Mouse (Mus musculus): Measurements from ENCODE around the gene Ptpn1.
A peak's percentile ranks its signal among the peaks of the same experiment; 100 is the strongest.

The Ptpn1 gene

GRCm38 (mm10) chr2:167920960-167921495 is 10.8 kb upstream of the Ptpn1 start:
- no peak for DNase-seq (ENCODE audit: low spot score in 2 of 2)

- DNase-seq (ENCODE audit: low spot score in 2 of 2): no peak
Observed at GRCm38 (mm10) chr2:167921823-167922222, 10.0 kb upstream of the Ptpn1 start.

DNA sequence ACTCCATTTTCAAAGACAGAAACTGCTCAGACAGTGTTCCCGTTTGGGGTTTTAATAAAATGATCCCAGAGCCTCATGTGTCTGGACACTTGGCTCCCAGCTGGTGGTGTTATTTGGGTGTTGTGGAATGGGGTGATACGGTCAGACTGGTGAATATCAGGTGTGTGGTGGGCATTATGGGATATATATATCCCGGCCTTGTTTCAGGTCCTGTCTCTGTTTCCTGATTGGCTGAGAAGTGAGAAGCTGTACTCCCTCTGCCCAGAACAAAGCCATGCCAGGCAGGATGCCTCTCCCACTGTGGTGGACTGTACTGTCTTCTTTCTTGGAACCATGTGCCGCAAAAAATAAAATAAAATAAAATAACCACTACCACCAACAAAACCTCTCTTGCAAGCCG is 7.8 kb upstream of the Ptpn1 start:
- DNase-seq (ENCODE audit: low spot score in 2 of 2): no peak

GRCm38 (mm10) chr2:167924803-167925604 is 6.9 kb upstream of the Ptpn1 start:
- peak; percentile 70 to 72 for DNase-seq (ENCODE audit: low spot score in 2 of 2)

DNA sequence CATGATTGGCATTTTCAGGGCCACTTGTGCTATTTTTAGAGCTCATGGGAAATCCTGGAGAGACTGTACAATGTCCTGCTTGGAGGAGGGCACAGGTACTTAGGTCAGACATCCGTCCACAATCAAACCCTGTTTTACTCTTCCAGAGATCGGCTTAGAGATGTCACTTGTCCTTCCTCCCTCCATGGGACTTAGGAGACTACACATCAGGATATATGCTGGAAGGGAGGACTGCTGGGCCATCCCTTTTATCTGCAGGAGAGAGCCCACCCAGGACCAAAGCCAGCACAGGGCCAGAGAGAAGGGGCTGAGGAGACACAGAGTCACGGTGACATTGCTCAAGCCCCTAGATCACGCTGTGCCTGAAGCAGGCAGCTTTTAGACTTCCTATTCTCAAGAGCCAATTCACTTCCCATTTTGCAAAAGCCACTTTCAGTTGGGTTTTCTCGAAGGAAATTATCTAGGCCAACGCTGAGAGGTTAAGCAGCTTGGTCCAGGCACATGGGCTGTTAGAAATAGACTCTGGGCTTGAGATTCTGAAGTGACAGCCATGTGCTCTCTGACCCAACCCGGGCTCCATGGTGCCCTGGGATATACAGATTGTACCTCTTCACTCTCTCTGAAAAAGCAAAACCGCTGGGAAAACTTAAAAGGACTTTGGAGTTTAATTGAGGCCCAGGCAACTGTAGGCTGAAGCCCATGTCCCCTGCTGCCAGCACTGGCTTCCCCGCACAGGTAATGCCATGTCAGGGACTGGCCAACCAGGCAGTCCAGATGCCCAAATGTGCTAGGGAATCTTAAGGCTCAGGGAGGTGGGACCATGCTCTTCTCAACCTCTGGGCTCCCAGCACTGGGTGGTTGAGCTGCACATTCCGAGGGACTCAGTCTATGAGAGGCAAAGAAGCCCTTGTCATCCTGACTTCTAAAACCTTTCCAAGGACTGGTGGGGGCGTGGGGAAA is 5.7 kb upstream of the Ptpn1 start:
- DNase-seq (ENCODE audit: low spot score in 2 of 2): no peak

DNA sequence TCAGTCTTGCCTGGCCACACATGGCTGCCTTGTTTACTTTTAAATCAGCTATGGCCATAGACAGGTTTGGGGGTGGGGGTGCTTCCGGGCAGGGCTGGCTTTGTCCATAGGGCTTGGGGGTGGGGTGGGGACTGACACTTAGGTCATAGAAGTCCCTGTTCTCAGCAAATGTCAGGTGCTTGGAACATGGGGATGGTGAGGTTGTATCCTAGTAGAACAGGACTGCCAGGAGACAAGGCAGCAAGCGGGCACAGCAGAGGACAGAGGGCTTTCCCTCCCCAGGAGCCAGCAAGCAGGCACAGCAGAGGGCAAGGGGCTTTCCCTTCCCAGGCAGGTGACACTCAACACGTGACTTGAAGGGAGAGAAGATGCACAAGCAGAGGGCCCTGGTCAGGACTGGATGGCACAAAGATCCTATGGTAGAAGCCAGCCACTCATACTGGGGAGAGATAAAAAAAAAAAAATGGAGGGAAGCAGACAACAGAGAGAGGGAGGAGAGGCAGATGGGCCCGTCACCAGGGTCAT is 3.8 kb upstream of the Ptpn1 start:
- DNase-seq (ENCODE audit: low spot score in 2 of 2): no peak

GRCm38 (mm10) chr2:167928972-167929371 is 2.9 kb upstream of the Ptpn1 start:
- no peak for DNase-seq (ENCODE audit: low spot score in 2 of 2)

- DNase-seq (ENCODE audit: low spot score in 2 of 2): no peak
Observed at GRCm38 (mm10) chr2:167930975-167931374, 882 bp upstream of the Ptpn1 start.

DNA sequence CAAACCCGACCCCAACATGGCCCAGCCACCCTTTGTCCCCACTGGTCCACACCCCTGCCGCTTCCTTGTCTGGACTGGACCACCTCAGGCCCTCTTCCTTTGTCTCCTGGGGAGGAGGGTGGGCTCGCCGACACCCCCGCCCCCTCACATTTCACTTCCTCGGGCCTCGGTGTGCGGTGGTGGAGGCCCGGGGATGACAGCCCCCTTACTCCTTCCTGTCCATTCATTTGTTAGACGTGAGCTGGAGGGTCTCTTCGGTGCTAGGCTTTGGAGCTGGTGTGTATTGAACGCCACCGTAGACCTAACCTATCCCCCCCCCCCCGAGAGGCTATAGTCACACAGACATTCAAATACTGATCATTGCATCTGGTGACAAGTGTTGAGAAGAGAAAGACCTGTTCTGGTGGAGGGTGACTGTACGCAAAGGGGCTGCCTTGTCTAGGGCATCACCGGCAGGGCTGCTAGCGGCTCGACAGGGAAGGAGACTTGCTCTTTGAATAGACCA is 922 bp downstream of the Ptpn1 start:
- DNase-seq (ENCODE audit: low spot score in 2 of 2): no peak

- DNase-seq (ENCODE audit: low spot score in 2 of 2): no peak
Observed at GRCm38 (mm10) chr2:167933397-167933796, 1.5 kb downstream of the Ptpn1 start.

DNA sequence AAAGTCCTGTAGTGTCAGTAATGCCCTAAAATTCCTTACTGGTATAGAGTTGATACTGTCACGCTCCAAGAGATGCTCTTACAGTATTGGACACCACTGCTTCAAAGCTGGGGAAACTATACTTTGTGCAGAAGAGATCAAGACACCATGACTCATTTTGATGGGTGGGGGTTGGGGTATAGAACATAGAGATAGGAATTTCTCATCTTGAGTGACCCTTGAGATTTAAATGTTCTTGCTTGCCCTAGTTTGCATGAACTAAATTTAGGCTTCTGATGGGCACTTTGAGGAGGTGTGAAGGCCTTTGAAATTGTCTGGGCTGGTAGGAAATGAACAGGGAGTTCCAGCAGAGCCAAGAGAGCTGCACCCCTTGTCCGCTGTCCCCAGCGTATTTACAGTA is 4.1 kb downstream of the Ptpn1 start:
- no peak for DNase-seq (ENCODE audit: low spot score in 2 of 2)

DNA sequence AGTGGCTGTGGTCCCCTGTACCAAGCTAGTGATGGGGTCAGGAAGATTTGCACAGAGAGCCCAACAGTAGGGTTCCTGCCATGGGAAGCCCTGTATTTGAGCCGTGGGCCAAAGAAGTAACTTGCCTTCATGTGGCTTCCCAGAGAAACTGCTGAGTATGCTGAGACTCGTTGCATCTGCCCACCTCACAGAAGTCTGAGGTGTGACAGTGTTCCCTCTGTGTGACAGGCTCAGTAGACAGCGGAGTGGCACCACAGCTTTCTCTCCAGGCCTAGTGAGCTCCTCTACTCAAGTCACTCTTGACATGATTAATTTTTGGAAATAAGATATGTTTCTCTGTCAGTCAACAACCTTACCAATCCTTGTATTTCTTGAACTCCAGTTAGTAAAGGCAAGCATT is 6.9 kb downstream of the Ptpn1 start:
- no peak for DNase-seq (ENCODE audit: low spot score in 2 of 2)

DNA sequence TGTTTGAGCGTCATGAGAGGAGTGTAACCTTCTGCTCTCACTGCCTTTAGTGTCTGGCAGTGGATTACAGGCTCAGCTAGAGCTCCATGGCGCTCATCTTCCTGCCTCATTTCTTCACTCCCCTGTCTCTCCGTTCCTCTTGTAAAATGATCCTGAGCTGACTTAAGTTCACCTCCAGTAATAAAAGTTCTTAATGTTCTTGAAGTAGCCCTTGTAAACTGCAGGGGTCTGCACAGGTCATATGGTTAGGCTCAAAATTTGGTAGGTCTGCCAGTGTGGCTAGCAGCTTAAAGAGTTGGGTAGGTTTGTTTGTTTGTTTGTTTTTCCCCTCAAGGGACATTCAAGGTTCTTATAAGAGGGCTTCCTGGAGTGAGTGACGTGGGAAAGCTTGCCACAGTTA is 7.3 kb downstream of the Ptpn1 start:
- DNase-seq (ENCODE audit: low spot score in 2 of 2): no peak

DNA sequence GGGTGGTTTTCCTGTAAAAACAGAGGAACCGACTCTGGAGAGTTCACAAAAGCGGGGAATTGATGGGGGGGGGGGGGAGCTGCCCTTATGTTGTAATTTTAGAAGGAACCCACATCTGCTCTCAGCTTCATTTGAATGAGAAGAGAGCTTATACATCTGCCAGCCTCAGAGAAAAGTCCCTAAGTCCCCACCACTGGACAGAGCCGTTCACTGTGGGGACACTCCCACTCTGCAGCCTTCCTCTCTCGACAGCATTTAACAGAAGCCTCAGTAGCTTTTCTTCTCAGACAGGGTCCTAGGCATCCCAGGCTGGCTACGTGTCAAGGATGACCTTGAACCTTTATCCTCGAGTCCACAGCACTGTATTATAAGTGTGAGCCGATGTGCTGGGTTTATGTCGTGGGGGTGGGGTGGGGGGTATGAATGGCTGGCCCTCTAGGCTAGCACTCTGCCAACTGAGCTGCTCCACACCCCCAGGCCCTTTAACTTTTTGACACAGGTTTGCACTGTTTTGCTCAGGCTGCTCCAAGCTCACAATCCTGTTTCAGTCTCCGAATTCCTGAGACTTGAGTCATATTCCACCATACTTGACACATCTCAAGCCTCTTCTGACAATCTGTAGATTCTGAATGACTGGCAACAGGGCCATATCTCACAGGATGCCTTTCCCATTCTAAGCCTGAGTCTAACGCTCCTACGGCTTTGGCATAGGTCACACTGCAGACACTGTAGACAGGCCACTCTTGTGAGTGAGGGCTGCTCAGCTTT is 8.0 kb downstream of the Ptpn1 start:
- DNase-seq (ENCODE audit: low spot score in 2 of 2): no peak

DNA sequence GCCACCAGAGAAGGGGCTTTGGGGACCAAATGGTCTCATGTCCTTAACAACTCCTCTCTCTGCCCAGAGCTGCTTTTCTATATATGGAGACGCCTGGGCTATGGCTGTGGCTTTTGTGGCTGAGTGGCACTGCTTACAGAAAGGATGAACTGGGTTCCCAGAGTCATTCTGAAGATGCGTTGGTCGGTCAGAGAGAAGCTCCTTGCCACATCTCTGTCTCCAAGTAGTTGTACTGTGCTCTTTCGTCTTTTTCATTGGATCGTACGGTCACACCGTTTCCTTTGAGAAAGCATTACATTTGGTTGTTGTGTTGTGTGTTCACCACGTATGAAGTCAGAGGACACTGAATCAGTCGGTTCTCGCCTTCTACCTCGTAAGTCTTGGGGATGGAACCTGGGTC is 8.8 kb downstream of the Ptpn1 start:
- DNase-seq (ENCODE audit: low spot score in 2 of 2): no peak

- no peak for DNase-seq (ENCODE audit: low spot score in 2 of 2)
Observed at GRCm38 (mm10) chr2:167941320-167941719, 9.5 kb downstream of the Ptpn1 start.

DNA sequence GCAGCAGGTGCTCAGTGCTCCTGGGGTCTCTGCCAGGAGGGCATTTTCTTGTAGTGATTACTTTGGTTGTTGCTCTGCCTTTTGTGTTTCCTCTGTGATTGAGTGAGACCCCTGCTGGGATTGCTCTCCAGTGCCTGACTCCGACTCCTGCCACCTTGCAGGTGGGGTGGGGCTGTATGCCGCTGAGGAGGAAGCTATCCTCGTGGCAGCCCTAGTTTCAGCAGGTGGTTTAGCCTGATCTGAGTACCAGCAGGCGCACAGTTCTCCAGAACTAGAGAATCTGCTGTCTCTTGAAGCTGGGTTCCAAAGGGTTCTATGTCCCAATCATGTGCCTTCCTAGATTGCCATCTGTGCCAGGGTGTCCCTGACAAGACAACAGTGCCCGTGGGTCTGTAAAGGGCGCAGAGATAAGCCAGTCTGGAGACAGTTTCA is 9.9 kb downstream of the Ptpn1 start:
- DNase-seq (ENCODE audit: low spot score in 2 of 2): no peak

- DNase-seq (ENCODE audit: low spot score in 2 of 2): no peak
Observed at GRCm38 (mm10) chr2:167942199-167942925, 10.5 kb downstream of the Ptpn1 start.

DNA sequence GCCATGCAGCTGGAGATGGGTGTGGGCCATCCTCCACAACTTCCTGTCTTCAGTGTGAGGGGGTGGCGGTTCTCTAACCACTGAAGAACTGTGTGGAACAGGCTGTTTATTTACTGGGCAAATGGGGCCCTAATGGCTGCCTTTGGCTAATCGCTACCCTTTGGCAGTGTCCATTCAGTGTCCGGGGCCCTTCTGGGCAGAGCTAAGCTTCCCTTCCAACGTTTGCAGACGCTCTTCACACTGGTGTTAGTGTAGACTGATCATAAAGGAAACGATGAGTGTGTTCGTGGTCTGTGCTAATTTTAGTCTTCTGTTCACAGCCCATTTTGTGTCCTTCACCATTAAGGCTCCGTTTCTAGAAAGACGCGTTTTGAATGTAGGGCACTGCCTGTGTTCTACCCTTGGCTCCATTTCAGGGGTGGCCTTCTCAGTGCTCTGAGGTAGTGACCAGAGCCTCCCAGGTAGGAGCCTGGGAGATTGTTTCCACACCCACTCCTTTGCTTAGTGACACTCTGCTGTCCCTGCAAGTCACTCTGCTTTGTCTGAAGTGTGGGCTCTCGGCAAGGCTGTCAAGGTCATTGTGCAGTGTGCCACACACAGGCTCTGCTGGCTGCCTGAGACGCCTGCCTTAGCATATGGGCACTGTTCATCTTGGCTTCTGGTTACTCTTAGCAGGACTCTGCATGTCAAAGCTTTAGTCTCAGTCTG is 11.2 kb downstream of the Ptpn1 start:
- no peak for DNase-seq (ENCODE audit: low spot score in 2 of 2)

GRCm38 (mm10) chr2:167944193-167944592 is 12.3 kb downstream of the Ptpn1 start:
- no peak for DNase-seq (ENCODE audit: low spot score in 2 of 2)
